Mouse (Mus musculus): ENCODE results near the gene Wfdc21. TPM values are rescaled to one million over a fixed set of nuclear protein-coding genes. Genes with fewer than 3 reads are reported as not detected.

Gene Wfdc21
- polyA plus RNA-seq, 2 experiments: not detected

DNA sequence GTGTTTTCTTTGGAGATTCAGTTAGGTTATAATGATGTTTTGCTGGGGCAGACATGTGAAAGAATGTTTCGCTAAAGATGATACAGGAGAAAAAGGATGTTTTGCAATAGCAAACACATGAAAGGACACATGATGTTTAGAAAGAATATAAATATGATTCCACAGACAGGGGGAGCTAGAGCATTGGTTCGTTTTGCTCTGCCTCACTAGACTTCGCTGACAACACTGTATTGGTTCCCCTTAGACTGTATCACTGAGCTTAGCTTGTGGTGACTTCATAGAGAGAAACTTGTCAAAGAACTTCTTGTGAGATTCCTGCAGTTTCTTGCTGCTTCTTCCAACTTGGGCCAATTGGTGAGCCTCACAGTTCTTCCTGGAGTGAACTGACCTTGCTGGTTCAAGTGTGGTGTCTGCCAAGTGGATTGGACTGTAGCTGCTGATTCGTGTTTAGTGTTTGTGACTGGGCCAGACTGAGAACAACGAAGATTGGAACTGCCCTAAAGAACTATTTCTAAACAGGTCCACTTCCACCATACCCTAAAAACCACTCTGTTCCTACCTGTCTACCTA, 13.6 kb upstream of the Wfdc21 start:
- ATAC-seq (ENCODE audit: low FRiP score, low read depth) (no peak), DNase-seq (ENCODE audit: low spot score) (no peak)
- Histone ChIP-seq H3K4me2 (replicated peaks; ENCODE audit: low read depth, low read length, severe bottlenecking) (no peak overlapping the region), H3K36me3 (ENCODE audit: control insufficient read depth, insufficient read depth, low read length) (no peaks in the 10 kb centered on the region), H3K9ac (ENCODE audit: low read depth, low read length, severe bottlenecking) (no peak overlapping the region), H3K27me3 (ENCODE audit: control insufficient read depth, insufficient read depth, low read length) (no peaks in the 10 kb centered on the region), H3K4me3 (replicated peaks; ENCODE audit: low read length) (no peak overlapping the region), H3K27ac (replicated peaks; ENCODE audit: low read depth, low read length) (no peak overlapping the region), H3K9me3 (ENCODE audit: control insufficient read depth, low read length) (no peaks in the 10 kb centered on the region), H3K4me1 (ENCODE audit: control insufficient read depth, insufficient read depth, low read length) (no peaks in the 10 kb centered on the region)
- no peak for TF ChIP-seq POLR2A (IDR thresholded peaks at IDR 0.05; ENCODE audit: borderline replicate concordance, extremely low read depth, insufficient read depth, insufficient read length)
- WGBS: 80% methylated on average over 5 of the region's 5 CpGs

DNA sequence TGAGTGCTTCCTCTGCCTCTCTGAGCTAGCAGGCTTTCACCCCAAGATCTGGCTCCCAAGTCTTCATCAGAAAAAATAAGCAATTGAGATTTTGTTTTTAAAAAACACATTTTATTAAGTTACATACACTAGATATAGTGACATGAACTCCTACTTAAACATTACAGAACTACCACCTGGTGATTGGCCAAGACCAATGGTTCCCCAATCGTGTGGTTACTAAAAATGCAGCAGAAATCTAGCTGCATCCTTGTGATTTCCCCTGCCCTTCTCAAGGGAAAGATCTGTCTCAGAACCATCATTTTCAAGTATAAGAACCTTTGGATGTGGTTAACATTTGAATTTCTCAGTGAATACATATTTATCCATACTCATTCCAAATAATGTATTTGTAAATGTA, 12.5 kb upstream of the Wfdc21 start:
- ATAC-seq (ENCODE audit: low FRiP score, low read depth) (no peak), DNase-seq (ENCODE audit: low spot score) (no peak)
- H3K9me3 ChIP-seq (ENCODE audit: control insufficient read depth, low read length): no peaks in the 10 kb centered on the region
- H3K27ac ChIP-seq (replicated peaks; ENCODE audit: low read depth, low read length): no peak overlapping the region
- no peak overlapping the region for H3K4me2 ChIP-seq (replicated peaks; ENCODE audit: low read depth, low read length, severe bottlenecking)
- 68% methylated on average over 1 of the region's 1 CpGs for WGBS
- no peaks in the 10 kb centered on the region for H3K36me3 ChIP-seq (ENCODE audit: control insufficient read depth, insufficient read depth, low read length)
- H3K4me1 ChIP-seq (ENCODE audit: control insufficient read depth, insufficient read depth, low read length): no peaks in the 10 kb centered on the region
- no peak overlapping the region for H3K4me3 ChIP-seq (replicated peaks; ENCODE audit: low read length)
- no peak overlapping the region for H3K9ac ChIP-seq (ENCODE audit: low read depth, low read length, severe bottlenecking)
- no peak for TF ChIP-seq POLR2A (IDR thresholded peaks at IDR 0.05; ENCODE audit: borderline replicate concordance, extremely low read depth, insufficient read depth, insufficient read length)
- no peaks in the 10 kb centered on the region for H3K27me3 ChIP-seq (ENCODE audit: control insufficient read depth, insufficient read depth, low read length)

GRCm38 (mm10) chr11:83735881-83736280, 10.9 kb upstream of the Wfdc21 start:
- TF ChIP-seq POLR2A (IDR thresholded peaks at IDR 0.05; ENCODE audit: borderline replicate concordance, extremely low read depth, insufficient read depth, insufficient read length): no peak
- Histone ChIP-seq H3K9ac (ENCODE audit: low read depth, low read length, severe bottlenecking) (no peak overlapping the region), H3K36me3 (ENCODE audit: control insufficient read depth, insufficient read depth, low read length) (no peaks in the 10 kb centered on the region), H3K4me2 (replicated peaks; ENCODE audit: low read depth, low read length, severe bottlenecking) (no peak overlapping the region), H3K27me3 (ENCODE audit: control insufficient read depth, insufficient read depth, low read length) (no peaks in the 10 kb centered on the region), H3K4me3 (replicated peaks; ENCODE audit: low read length) (no peak overlapping the region), H3K4me1 (ENCODE audit: control insufficient read depth, insufficient read depth, low read length) (no peaks in the 10 kb centered on the region), H3K27ac (replicated peaks; ENCODE audit: low read depth, low read length) (no peak overlapping the region), H3K9me3 (ENCODE audit: control insufficient read depth, low read length) (no peaks in the 10 kb centered on the region)
- WGBS: 83% methylated on average over 2 of the region's 2 CpGs
- no peak for ATAC-seq (ENCODE audit: low FRiP score, low read depth)
- no peak for DNase-seq (ENCODE audit: low spot score)

- Histone ChIP-seq H3K36me3 (ENCODE audit: control insufficient read depth, insufficient read depth, low read length) (no peaks in the 10 kb centered on the region), H3K27ac (replicated peaks; ENCODE audit: low read depth, low read length) (no peak overlapping the region), H3K9me3 (ENCODE audit: control insufficient read depth, low read length) (no peaks in the 10 kb centered on the region), H3K27me3 (ENCODE audit: control insufficient read depth, insufficient read depth, low read length) (no peaks in the 10 kb centered on the region), H3K9ac (ENCODE audit: low read depth, low read length, severe bottlenecking) (no peak overlapping the region), H3K4me3 (replicated peaks; ENCODE audit: low read length) (no peak overlapping the region), H3K4me1 (ENCODE audit: control insufficient read depth, insufficient read depth, low read length) (no peaks in the 10 kb centered on the region), H3K4me2 (replicated peaks; ENCODE audit: low read depth, low read length, severe bottlenecking) (no peak overlapping the region)
- ATAC-seq (ENCODE audit: low FRiP score, low read depth) (no peak), DNase-seq (ENCODE audit: low spot score) (no peak)
- WGBS: 84% methylated on average over 3 of the region's 3 CpGs
- TF ChIP-seq POLR2A (IDR thresholded peaks at IDR 0.05; ENCODE audit: borderline replicate concordance, extremely low read depth, insufficient read depth, insufficient read length): no peak
These were observed 9.6 kb upstream of the Wfdc21 start for GRCm38 (mm10) chr11:83737109-83737558.

DNA sequence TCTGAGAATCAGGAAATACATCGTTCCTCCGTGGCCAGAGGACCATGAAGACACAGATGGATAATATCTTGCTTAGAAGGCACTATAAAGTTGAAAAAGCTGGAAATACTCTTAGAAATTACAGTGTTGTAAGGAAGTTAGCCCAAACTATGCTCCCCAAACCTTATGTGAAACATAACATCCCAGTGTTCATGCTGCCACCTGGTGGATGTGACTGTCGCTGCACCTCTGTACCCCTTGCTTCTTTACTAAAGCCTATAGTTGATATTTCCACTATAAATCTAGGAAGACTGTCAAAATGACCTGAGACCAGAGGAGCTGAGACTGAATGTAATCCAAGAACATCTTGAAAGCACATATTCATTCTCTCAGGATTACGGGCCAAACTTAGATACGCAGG, 7.5 kb upstream of the Wfdc21 start:
- DNase-seq (ENCODE audit: low spot score): peak; percentile 83
- no peak for ATAC-seq (ENCODE audit: low FRiP score, low read depth)
- H3K4me2 ChIP-seq (replicated peaks; ENCODE audit: low read depth, low read length, severe bottlenecking): no peak overlapping the region
- no peaks in the 10 kb centered on the region for H3K36me3 ChIP-seq (ENCODE audit: control insufficient read depth, insufficient read depth, low read length)
- H3K27me3 ChIP-seq (ENCODE audit: control insufficient read depth, insufficient read depth, low read length): no peaks in the 10 kb centered on the region
- TF ChIP-seq POLR2A (IDR thresholded peaks at IDR 0.05; ENCODE audit: borderline replicate concordance, extremely low read depth, insufficient read depth, insufficient read length): no peak
- no peak overlapping the region for H3K9ac ChIP-seq (ENCODE audit: low read depth, low read length, severe bottlenecking)
- H3K4me1 ChIP-seq (ENCODE audit: control insufficient read depth, insufficient read depth, low read length): no peaks in the 10 kb centered on the region
- no peak overlapping the region for H3K27ac ChIP-seq (replicated peaks; ENCODE audit: low read depth, low read length)
- H3K4me3 ChIP-seq (replicated peaks; ENCODE audit: low read length): no peak overlapping the region
- 22% methylated on average over 5 of the region's 5 CpGs for WGBS
- H3K9me3 ChIP-seq (ENCODE audit: control insufficient read depth, low read length): no peaks in the 10 kb centered on the region
